Mouse (Mus musculus): ENCODE results near the gene Susd6.
"Not testable (repeated sequence)": the region's sequence is repeated elsewhere in the genome, so short reads cannot be mapped to it uniquely, and the experiment has no call there.

Susd6 gene

DNA sequence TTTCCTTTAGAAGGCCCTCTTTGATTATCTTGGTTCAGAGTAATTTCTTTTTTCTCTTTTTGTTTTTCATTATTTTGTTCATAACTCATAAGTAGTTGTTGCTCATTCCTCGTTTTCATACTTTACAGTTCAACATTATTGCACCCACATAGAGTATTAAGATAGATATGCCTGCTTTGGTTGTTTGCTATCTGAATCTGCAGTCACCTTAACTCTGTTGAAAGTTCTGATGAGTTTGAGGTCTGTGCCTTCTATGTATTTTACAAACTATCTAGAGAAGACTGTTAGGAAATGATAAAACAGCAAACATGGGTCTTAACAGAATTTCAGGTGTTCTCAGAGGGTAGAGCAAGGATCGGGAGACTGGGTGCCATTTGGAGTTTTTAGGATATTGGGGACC is 23.1 kb downstream of the Susd6 start:
- no peak for DNase-seq (ENCODE audit: low spot score)

DNA sequence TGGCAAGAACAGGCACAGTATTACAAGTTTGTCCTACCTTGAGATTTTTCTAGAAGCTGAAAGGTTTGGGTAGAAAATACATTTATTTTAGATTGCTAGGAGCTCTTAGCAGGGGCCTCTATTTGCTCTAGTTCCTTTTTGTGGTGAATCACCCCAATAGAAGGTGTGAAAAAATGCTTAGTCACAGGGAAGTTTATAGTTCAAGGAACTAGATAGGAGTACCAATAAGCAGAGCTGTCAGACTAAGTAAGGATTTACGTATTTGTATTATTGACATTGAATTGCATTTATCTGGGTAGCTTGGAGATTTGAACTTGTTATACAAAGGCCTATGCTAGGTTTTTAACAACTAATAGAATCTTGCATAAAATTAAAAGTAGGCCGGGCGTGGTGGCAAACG is 23.6 kb downstream of the Susd6 start:
- no peak for DNase-seq (ENCODE audit: low spot score)

- DNase-seq (ENCODE audit: low spot score), result no peak
Measured at GRCm38 (mm10) chr12:80814529-80814928, 24.2 kb downstream of the Susd6 start.

GRCm38 (mm10) chr12:80815298-80815697 is 25.0 kb downstream of the Susd6 start:
- DNase-seq (ENCODE audit: low spot score), result no peak

DNA sequence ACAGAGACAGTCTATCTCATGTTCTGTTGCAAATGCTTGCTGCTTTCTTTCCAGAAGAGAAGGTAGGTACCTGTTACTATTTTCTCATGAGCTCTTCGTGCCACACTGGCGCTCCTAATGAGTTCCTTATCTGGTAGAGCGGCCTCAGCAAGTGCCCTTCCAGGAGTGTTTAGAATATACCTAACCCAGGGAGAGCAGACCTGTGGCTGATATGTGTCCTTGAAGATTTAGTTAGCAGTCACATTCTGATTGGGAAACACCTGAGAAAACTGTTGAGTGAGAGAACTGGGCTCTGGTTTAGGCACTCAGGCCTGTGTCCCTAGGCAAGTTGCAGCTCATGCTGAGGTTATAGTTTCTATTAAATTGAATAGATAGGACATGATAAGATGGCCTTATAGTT is 25.6 kb downstream of the Susd6 start:
- no peak for DNase-seq (ENCODE audit: low spot score)

DNA sequence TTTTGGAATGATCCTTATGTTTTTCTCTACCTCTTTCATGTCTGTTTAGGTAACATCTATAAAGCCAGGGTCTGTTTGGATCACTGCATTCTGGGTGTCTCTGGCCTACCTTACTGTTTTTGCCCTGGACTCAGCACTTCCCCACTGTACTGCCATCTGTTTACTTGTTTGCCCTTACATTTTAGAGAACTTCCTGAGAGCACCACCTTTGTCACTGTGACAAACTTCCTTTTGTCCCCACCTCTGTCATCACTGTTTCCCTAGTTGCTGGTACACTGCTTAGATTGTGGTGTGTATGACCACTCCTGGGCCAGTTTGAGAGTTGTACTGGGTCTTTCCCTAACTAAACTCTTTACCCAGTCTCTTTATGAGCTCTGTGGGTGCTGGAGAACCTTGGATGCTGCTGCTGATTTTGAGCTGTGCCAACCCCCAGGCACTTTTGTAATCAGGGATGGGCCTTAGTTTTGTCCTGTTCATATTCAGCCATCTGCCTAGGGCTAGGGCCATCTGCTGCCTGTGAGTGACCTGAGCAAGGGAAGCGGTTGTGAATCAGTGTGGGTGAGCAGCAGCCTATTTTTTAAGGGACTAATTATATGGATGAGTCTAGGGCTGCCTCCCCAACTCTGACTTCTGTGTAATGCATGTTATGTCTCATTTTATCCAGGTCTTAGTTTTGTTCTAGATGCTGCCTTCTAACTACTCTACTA is 26.2 kb downstream of the Susd6 start:
- DNase-seq (ENCODE audit: low spot score), result no peak

DNA sequence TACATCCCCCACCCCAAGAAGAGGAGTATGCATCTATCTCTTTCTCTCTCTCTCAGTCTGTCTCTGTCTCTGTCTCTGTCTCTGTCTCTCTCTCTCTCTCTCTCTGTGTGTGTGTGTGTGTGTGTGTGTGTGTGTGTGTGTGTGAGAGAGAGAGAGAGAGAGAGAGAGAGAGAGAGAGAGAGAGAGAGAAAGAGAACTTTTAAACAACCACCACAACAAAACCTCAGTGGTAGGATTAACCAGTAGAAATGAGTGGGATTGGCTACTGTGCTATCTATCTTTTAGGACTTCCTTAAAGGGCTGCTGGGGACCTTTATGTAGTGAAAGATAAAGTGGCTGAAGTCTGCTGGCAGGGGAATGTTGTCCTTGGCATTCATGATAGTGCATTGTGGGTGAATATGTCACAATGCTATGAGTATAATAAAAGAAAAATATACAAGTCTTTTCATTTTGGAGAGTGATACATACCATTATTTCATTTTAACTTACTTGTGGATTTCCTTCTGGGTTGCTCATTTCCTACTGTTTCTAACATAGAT is 27.5 kb downstream of the Susd6 start:
- no peak for DNase-seq (ENCODE audit: low spot score)

- DNase-seq (ENCODE audit: low spot score), result not testable (repeated sequence)
Measured at GRCm38 (mm10) chr12:80819020-80819419, 28.7 kb downstream of the Susd6 start.

- DNase-seq (ENCODE audit: low spot score), result no peak
Measured at GRCm38 (mm10) chr12:80821312-80822007, 31.1 kb downstream of the Susd6 start.

GRCm38 (mm10) chr12:80822533-80822932 is 32.2 kb downstream of the Susd6 start:
- no peak for DNase-seq (ENCODE audit: low spot score)

- DNase-seq (ENCODE audit: low spot score), result no peak
Measured at GRCm38 (mm10) chr12:80824202-80824601, 33.9 kb downstream of the Susd6 start.

DNA sequence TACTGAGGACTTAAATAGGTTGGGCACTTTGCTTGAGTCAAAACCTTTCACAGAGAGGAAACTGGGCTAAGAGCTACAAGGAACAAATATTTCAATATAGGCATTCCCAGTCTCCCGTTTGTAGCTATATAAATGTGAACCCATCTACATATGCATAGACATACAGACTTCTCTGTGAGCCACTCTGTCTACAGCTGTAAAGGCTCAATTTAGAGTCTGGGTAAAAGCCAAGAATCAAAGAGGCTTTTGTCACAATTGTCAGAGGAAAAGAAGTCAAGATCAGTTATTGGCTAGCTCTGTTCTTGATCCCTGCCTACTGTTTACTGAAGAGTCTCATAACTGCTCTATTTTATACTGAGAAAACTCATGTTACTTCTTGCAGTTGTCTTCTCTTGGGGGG is 36.1 kb downstream of the Susd6 start:
- no peak for DNase-seq (ENCODE audit: low spot score)

DNA sequence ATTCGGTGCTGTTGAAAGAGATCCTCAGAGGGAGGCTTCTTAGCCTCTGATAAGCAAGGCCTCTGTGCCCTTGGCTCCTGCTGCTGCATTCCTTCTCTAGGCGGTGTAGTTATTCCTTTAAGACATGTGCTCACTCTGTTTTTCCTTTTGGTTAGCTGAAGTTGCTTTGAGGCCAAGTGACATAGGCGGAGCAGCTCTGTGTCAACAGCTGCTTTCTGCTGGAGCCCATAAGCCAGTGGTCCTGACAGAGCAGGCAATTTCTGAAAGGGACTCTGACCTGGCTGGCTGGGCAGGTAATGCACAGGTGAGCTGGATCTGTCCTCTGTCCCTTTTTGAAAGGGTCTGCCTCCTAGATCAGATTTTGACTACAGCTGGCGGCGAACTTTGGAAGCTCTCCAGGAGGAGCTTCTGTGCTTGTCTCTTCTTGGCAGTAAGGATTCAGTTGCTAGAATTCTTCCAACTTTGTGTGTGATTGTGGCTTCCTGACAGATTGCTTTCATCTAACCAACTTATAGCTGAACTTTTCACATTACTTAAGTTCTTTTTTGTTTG is 37.2 kb downstream of the Susd6 start:
- no peak for DNase-seq (ENCODE audit: low spot score)

DNA sequence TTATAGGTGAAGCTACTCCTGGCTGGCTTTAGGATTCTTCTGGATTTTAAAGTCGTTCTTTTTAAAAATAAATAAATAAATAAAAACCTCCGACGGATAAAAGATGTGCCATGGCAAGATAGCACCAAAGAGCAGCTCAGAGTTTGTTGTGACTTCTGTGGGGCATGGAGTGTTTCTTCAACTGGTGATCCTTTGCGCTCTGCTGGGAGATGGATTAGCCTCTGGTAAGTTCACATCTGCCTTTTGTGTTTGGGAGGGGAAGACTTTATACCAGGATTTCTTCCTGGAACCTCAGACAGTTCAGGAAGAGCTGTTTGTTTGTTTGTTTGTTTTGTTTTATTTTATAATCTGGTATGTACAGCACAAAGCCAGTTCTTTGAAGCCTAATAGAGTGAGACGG is 37.7 kb downstream of the Susd6 start:
- no peak for DNase-seq (ENCODE audit: low spot score)

- DNase-seq (ENCODE audit: low spot score), result no peak
Measured at GRCm38 (mm10) chr12:80828951-80829350, 38.6 kb downstream of the Susd6 start.

DNA sequence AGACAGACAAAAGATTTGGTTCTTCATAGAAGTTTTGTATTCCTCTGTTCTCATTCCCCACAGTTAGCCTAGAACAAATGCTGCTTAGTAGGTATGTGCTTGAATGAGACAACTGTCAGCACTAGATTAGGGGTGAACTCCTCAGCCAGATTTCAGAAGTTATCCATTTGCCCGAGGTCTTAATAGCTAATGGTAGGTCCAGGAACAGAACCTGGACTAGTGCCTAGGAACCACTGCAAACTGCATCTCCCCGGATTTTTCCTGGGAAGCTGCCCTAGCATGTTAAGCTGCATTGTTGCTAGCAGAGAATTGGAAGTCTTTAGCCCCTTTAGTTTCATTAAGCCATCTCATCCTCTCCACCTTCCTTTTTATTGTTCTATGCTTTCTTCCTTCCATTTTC is 39.9 kb downstream of the Susd6 start:
- no peak for DNase-seq (ENCODE audit: low spot score)

DNA sequence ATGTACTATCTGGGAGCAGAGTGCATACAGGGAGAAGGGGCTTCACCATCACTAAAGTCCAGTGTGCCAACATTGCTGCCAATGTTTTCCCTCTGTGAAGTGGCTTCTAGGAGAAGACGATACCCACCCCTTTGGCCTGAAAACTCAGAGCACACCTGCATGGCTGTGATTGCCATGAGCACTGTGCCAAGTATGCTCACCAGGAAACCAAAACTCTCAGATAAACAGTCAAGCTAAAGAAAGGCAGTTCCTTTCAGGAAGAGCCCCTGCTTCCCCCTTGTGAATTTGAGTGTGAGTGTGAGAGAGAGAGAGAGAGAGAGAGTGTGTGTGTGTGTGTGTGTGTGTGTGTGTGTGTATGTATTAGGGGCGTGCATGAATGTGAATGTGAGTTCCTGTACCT is 40.5 kb downstream of the Susd6 start:
- DNase-seq (ENCODE audit: low spot score), result no peak

- no peak for DNase-seq (ENCODE audit: low spot score)
Measured at GRCm38 (mm10) chr12:80832313-80832712, 42.0 kb downstream of the Susd6 start.

DNA sequence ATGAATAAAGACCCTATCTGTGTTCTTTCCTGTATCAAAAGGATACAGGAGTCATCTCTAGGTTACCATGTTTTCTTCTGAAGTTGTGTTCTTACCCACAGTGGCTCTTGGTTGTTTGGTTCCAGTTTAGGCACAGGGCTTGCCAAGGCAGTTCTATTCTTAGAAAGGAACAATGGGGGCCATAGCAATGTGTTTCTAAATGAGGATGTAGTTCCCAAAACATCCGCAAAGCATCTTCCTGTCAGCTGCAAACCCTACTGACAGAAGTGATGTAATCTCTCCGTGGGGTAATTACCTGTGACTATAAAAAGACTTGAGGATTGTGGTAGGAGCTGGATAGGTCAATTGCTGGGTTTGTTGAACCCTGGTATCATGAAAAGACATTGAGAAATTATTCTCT is 43.2 kb downstream of the Susd6 start:
- DNase-seq (ENCODE audit: low spot score), result no peak

DNA sequence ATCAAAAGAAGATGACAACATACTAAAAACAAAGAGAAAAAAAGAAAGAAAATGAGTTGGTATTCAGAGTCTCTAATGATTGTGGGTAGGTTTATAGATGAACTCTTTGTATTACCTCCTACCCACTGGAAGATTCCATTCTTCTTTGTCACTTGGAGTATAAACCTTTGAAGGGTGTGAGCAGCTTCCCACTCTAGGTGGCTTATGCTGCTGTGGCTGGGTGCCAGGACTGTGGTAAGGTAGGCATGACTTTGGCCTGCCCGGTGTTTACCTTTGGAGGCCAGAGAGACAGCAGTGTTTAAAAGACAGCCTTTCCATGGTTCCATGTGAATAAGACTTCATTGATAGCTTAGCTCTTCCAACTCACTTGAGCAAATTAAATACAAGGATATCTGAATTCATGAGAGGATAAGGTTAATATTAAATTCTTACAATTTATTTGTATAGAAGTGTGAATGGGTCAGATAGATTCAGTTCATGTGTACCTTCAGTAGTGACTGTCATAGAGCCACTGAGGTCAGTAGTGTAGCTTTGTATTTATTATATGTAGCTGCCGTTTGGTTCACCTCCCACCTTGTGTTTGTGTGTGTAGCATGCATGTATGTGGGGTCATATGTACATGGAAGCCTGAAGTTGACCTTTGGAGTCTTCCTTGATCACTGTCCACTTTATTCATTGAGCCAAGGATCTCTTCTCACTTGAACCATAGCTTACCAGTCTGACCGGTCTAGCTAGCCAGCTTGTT is 44.0 kb downstream of the Susd6 start:
- no peak for DNase-seq (ENCODE audit: low spot score)

- DNase-seq (ENCODE audit: low spot score), result no peak
Measured at GRCm38 (mm10) chr12:80834901-80835570, 44.7 kb downstream of the Susd6 start.

DNA sequence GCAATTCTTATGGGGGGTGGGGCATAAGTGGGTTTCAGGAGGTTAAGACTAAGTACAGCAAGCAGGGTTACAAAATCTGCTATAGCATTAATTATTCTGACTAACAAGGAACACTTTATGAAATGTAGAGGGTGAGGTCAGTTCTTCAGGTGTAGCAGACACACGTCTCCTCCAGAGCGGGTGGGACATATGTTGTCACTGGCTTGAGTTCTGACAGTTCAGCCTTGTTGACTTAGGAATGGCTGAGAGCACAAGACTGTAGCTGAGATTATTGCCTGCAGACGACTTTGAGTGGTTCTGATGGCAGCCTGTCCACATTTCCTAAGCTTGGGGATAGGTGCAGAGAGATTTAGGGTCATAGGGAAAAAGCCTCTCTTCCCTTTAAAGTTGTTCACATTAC is 47.3 kb downstream of the Susd6 start:
- DNase-seq (ENCODE audit: low spot score), result no peak
